Mouse (Mus musculus) lung, adult 2 months (tissue): ENCODE results near the gene Pemt. TPM values are rescaled to one million over a fixed set of nuclear protein-coding genes. Genes with fewer than 3 reads are reported as not detected.
A peak's percentile ranks its signal among the peaks of the same experiment; 100 is the strongest.

Experiments used
- DNase-seq: peaks from one replicate; pipeline ENCODE4 v3.0.0; 2022
- H3K4me1 ChIP-seq: fragments of 200-500 bp; 2 replicates; pipeline ENCODE4 v1.6.1; 2011; ENCODE audit warnings: low read length; ENCODE audit not compliant: control insufficient read depth, insufficient read depth
- H3K4me3 ChIP-seq: fragments of 200-500 bp; replicated peaks from 2 replicates; pipeline ENCODE3; 2011; ENCODE audit warnings: low read depth, mild to moderate bottlenecking, control low read depth, low read length; ENCODE audit errors: extremely low read depth
- CTCF ChIP-seq: fragments of 200-500 bp; IDR thresholded peaks from 2 replicates; pipeline ENCODE4 v1.5.1; 2011; ENCODE audit warnings: mild to moderate bottlenecking, low read length, control low read depth; ENCODE audit not compliant: insufficient read depth
- POLR2A ChIP-seq: fragments of 200-500 bp; IDR thresholded peaks from 2 replicates; pipeline ENCODE4 v1.6.1; 2011; ENCODE audit warnings: low read depth, mild to moderate bottlenecking, control low read depth, low read length, borderline replicate concordance; ENCODE audit errors: extremely low read depth
- WGBS: fragments of 180-500 bp; shearing (Covaris S2); methylation state at CpG from one replicate; pipeline ENCODE4 v1.1.7; 2018; 5-methylcytosine and 5-hydroxymethylcytosine counted together
- polyA plus RNA-seq: library from polyadenylated mRNA; depleted of rRNA; stranded (reverse); fragments of >200 nt; gene quantifications from 2 replicates; pipeline ENCODE4 v1.2.3, GENCODE M21; 2012; rRNA removed

Pemt gene
- polyA plus RNA-seq, 1 experiment: 6.4 TPM

- Histone ChIP-seq H3K4me3 (no peak overlapping the region), H3K4me1 (no peaks in the 10 kb centered on the region)
- DNase-seq: no peak
- TF ChIP-seq POLR2A (no peak), CTCF (no peak)
- 88% methylated on average over 1 of the region's 1 CpGs for WGBS
Measured at GRCm38 (mm10) chr11:59939821-59940220, 106.5 kb downstream of the Pemt start.

GRCm38 (mm10) chr11:59937615-59938014 is 108.7 kb downstream of the Pemt start:
- TF ChIP-seq CTCF: no peak
- no peak for DNase-seq
- H3K4me3 ChIP-seq: no peak overlapping the region
- H3K4me1 ChIP-seq: no peaks in the 10 kb centered on the region
- WGBS: 38% methylated on average over 2 of the region's 2 CpGs

GRCm38 (mm10) chr11:59937023-59937422 is 109.3 kb downstream of the Pemt start:
- H3K4me3 ChIP-seq: no peak overlapping the region
- no peak for TF ChIP-seq POLR2A
- TF ChIP-seq CTCF: no peak
- 80% methylated on average over 3 of the region's 3 CpGs for WGBS
- DNase-seq: no peak
- no peaks in the 10 kb centered on the region for H3K4me1 ChIP-seq

- Histone ChIP-seq H3K4me3 (no peak overlapping the region), H3K4me1 (no peaks in the 10 kb centered on the region)
- WGBS: 59% methylated on average over 12 of the region's 12 CpGs
- DNase-seq: no peak
- TF ChIP-seq CTCF: no peak
- no peak for TF ChIP-seq POLR2A
Measured at GRCm38 (mm10) chr11:59933943-59934342, 112.3 kb downstream of the Pemt start.

GRCm38 (mm10) chr11:59932560-59933337 is 113.5 kb downstream of the Pemt start:
- no peak for DNase-seq
- 64% methylated on average over 9 of the region's 9 CpGs for WGBS

GRCm38 (mm10) chr11:59930031-59930430 is 116.3 kb downstream of the Pemt start:
- DNase-seq: no peak
- H3K4me3 ChIP-seq: no peak overlapping the region
- 64% methylated on average over 4 of the region's 4 CpGs for WGBS

More at GRCm38 (mm10) chr11:59932560-59933337, 113.5 kb downstream of the Pemt start:
- TF ChIP-seq CTCF (no peak), POLR2A (no peak)
- H3K4me3 ChIP-seq: no peak overlapping the region
- H3K4me1 ChIP-seq: no peaks in the 10 kb centered on the region

GRCm38 (mm10) chr11:59921265-59921664 is 125.0 kb downstream of the Pemt start:
- TF ChIP-seq POLR2A (peak; percentile 64; the same call in 1 of the 2 replicates), CTCF (no peak)
- DNase-seq: no peak
- Histone ChIP-seq H3K4me1 (peaks cover 3% of the 10 kb centered on the region; the same call in 1 of the 2 replicates), H3K4me3 (no peak overlapping the region)
- 33% methylated on average over 7 of the region's 7 CpGs for WGBS

More at GRCm38 (mm10) chr11:59930031-59930430, 116.3 kb downstream of the Pemt start:
- TF ChIP-seq CTCF: no peak
- no peak for TF ChIP-seq POLR2A
- H3K4me1 ChIP-seq: no peaks in the 10 kb centered on the region

Other genes starting within 250 kb of the Pemt start
- 58.9 and 59.6 TPM in 2 replicates for gene Flcn, start 236.5 kb downstream of the Pemt start, polyA plus RNA-seq
- gene Nt5m, start 207.0 kb downstream of the Pemt start, polyA plus RNA-seq: 18.5 and 19.0 TPM in 2 replicates
- gene Cops3, start 206.7 kb downstream of the Pemt start, polyA plus RNA-seq: 12.3 and 17.7 TPM in 2 replicates
- gene Med9, start 98.3 kb downstream of the Pemt start, polyA plus RNA-seq: 21.2 and 21.5 TPM in 2 replicates
- gene Rasd1, start 81.5 kb downstream of the Pemt start, polyA plus RNA-seq: 3.0 and 4.3 TPM in 2 replicates
- 46.4 and 47.3 TPM in 2 replicates for gene Rai1, start 58.5 kb upstream of the Pemt start, polyA plus RNA-seq
- gene Srebf1, start 176.1 kb upstream of the Pemt start, polyA plus RNA-seq: 206 and 236 TPM in 2 replicates